Mouse (Mus musculus) c-Kit-positive CD71-positive TER-119-negative erythroid progenitor cells, embryonic 14.5 days (primary cell): Measurements from ENCODE around the gene Nlrc5.
A peak's percentile ranks its signal among the peaks of the same experiment; 100 is the strongest.

ENCODE experiments used
- DNase-seq: peaks from one replicate; pipeline ENCODE4 v3.0.0-alpha.2; 2013; ENCODE audit warnings: low read depth

Nlrc5 gene

DNA sequence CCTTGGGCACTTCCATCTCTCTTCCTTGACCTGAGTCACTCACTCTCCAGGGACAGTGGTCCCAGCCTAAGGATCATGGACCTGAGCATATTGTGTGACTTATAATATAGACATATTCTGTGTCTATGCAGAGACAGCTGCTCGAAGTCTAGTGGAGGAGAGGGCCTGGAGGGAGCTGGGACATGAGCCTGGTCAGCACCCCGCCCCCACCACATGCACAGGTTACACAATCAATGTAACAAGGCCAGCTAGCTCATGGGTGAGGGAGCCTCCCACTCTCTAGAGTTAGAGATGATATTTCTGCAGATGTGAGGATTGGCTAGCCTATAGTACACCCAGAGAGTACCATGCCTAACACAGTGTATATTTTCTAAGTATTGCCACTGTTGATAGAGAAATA, 36.6 kb downstream of the Nlrc5 start:
- no peak for DNase-seq

- no peak for DNase-seq
Measured at GRCm38 (mm10) chr8:94471281-94471680, 37.1 kb downstream of the Nlrc5 start.

- DNase-seq = no peak
Measured at GRCm38 (mm10) chr8:94472741-94473140, 38.6 kb downstream of the Nlrc5 start.

DNA sequence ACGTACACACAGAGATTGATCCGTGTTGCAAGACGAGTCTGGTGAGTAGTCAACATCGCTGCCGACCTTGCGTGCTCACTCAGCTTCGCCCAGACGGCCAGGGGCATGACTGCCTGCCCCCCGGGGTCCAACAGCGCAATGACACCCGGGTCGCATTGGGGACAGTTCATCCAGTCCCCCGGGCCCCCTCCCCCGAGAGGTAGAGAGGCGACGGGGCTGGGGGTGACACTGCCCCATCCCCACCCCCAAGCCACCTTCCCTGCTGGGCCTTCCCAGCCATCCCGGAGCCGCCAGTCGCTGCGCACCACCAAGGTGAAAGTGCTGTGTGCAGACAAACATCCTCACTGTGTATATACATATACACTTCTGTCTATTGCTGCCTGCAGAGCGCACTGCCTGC, 39.3 kb downstream of the Nlrc5 start:
- no peak for DNase-seq

- no peak for DNase-seq
Measured at GRCm38 (mm10) chr8:94475786-94476185, 41.6 kb downstream of the Nlrc5 start.

DNA sequence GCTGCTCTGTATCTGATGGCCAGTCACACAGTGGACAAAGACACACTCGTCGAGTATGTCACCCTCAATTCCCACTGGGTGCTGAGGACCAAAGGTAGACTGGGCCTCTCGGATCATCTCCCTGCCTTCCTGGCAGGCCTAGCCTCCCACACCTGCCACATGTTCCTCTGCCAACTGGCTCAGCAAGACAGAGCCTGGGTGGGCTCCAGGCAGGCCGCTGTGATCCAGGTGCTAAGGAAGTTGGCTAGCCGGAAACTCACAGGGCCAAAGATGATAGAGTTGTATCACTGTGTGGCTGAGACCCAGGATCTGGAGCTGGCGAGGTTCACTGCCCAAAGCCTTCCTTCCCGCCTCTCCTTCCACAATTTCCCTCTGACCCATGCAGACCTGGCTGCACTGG, 42.7 kb downstream of the Nlrc5 start:
- no peak for DNase-seq

- DNase-seq = peak; percentile 10
Measured at GRCm38 (mm10) chr8:94482051-94482450, 47.9 kb downstream of the Nlrc5 start.

- DNase-seq = no peak
Measured at GRCm38 (mm10) chr8:94485288-94485687, 51.1 kb downstream of the Nlrc5 start.

- DNase-seq = no peak
Measured at GRCm38 (mm10) chr8:94485882-94486281, 51.7 kb downstream of the Nlrc5 start.

GRCm38 (mm10) chr8:94488016-94488415, 53.9 kb downstream of the Nlrc5 start:
- no peak for DNase-seq

GRCm38 (mm10) chr8:94489809-94490483, 55.8 kb downstream of the Nlrc5 start:
- DNase-seq = peak; percentile 6

GRCm38 (mm10) chr8:94492021-94492681, 58.0 kb downstream of the Nlrc5 start:
- DNase-seq = peak; percentile 48

DNA sequence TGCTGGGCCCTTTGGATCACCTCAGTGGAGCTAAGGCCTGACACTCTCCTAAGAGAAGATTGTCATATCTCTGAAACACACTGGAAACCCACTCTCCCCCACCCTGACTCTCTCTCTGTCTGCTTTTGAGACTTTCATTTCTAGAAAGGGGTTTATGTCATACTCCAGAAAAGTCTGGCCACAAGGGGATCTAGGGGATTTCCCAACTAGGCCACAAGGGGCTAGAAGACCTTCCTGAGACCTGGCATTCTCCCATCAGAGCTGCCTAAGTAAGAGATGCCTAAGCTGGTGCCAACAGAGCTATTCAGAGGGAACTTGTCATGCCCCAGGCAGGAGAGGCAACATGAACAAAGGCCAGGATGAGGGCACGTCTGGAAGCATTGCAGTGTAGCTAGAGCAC, 59.1 kb downstream of the Nlrc5 start:
- DNase-seq = no peak

DNA sequence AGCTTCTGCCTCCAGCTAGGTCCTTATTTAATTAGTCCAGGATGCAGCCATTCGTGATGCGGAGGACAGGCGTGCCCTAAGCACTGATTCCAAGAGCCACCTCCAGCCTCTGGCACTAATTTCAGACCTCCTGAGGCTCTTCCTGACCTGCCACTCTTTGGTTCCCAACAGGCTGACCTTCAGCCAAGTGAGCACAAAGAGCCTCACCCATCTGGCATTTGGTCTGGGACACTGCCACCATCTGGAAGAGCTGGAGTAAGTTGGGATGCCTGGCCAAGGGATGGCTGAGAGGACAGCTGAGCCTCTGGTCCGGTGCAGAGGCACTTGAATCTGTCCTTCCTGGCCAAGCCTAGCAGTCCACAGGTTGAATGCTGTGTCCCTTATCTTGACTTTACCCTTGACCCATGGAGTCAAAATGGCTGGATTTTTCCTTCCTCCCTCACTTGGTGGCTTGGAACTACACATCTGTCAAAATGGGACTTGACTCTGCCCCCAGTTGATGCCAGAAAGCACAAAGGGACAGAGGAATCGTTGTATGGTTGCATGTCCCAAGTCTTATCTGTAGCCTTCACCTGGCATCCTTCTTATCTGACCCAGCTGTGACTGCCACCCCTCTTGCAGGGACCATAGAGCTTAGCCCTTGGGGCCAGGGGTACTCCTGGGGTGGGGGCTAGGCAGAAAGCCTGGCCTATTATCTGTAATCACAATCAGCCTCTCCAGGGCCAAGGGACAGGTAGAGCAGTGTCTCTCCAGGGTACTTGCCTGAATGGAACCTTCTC, 81.5 kb downstream of the Nlrc5 start:
- no peak for DNase-seq

DNA sequence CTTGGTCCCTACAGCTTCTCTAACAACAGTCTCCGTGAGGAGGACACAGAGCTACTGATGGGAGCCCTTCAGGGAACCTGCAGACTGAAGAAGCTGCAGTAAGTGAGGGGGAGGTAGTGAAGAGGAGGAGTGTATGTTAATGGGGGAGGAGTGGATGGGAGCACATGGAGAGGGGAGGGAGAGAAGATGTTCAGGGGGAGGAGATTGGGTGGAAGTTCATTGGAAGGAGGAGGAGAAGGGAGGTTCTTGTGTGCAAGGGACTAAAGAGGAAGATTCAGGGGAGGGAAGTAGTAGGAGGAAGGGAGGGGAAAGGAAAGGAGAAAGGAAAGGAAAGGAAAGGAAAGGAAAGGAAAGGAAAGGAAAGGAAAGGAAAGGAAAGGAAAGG, 82.0 kb downstream of the Nlrc5 start:
- DNase-seq = no peak

DNA sequence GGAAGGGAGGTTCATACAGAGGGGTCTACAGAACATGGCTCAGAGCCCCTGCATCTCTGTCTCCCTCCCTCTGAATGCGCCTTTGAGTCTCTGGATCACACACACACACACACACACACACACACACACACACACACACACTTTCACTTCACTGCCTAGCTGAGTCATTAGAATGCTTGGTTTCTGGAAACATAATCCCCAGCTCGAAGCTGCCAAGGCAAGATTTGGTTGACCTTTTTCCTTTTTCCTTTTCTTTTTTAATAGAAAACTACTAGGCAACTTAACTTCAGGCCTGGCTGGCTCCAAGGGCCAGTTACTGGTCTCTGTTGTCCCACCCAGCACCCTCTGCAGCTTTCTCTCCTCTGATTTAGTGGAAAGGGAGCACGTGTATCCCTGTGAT, 82.6 kb downstream of the Nlrc5 start:
- no peak for DNase-seq

GRCm38 (mm10) chr8:94518331-94518730, 84.2 kb downstream of the Nlrc5 start:
- no peak for DNase-seq

- no peak for DNase-seq
Measured at GRCm38 (mm10) chr8:94519021-94519420, 84.9 kb downstream of the Nlrc5 start.

DNA sequence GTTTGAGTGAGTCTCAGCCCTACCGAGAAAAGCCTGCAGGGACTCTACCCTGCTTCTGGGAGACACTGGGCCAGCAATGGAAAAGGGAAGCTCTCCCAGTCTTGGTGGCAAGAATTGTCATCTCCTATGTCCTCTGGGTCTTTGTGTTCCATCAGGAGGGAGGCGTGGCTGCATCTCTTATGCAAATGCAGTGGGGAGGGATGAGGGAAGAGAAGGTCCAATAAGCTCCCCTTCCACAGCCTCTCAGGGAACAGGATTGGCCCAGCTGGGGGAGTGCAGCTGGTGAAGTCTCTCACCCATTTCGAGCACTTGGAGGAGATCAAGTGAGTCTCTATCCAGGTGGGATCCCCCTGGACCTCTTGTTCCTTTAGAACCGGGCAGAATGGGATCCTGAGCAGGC, 87.3 kb downstream of the Nlrc5 start:
- no peak for DNase-seq

DNA sequence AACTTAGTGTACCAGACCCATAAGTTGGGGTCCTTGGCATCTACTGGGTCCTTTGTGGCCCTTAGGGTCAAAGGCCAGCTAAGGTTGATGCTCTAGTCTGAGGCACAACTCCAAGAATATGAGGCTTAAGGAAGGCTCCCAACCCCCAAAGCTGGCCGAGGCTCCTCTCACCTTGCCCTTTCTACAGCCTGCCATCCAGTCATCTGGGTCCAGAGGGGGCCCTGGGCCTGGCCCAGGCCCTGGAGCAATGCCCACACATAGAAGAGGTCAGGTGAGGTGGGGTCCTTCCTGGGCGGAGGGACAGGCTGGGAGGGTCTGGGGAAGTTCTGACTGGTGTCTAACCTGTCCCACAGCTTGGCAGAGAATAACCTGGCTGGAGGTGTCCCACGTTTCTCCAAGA, 88.3 kb downstream of the Nlrc5 start:
- DNase-seq = no peak

GRCm38 (mm10) chr8:94524554-94524953, 90.4 kb downstream of the Nlrc5 start:
- no peak for DNase-seq

- no peak for DNase-seq
Measured at GRCm38 (mm10) chr8:94527178-94527577, 93.0 kb downstream of the Nlrc5 start.

DNA sequence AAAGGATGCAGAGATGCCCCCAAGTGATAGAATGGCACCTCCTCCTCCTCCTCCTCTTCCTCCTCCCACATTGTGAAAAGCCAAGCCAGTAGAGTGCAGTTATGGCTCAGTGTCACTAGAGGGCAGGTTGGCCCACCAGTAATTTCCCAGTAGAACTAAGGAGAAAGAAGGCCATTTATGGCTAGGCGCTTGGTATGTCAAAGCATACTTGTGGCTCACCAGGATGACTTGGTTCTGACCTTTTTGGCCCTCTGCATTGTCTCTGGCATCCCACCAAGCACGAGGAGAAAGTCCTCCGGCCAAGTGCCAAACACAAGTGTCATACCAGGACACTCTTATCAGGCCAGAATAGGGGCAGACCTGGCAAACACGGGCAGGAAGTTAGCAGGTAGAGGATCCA, 94.1 kb downstream of the Nlrc5 start:
- DNase-seq = peak; percentile 40
